Mouse (Mus musculus) intestine, postnatal 0 days (tissue): ENCODE data around the gene Acsl1. TPM values are rescaled to one million over a fixed set of nuclear protein-coding genes. Genes with fewer than 3 reads are reported as not detected.

Source experiments
- ATAC-seq: fragments of 200-750 bp; cut with Nextera tagmentation; 2 replicates; pipeline ENCODE4 v1.8.0; 2017; ENCODE audit warnings: mild to moderate bottlenecking, moderate TSS enrichment, moderate library complexity
- H3K27ac ChIP-seq: fragments of 300-500 bp; sonication (generic); 2 replicates; pipeline ENCODE4 v1.5.1; 2014; ENCODE audit warnings: mild to moderate bottlenecking, low read depth, low read length, moderate library complexity
- H3K27me3 ChIP-seq: fragments of 300-500 bp; sonication (generic); replicated peaks from 2 replicates; pipeline ENCODE4 v1.6.1; 2014; ENCODE audit warnings: low read length, mixed read lengths; ENCODE audit not compliant: control insufficient read depth, insufficient read depth
- H3K36me3 ChIP-seq: fragments of 300-500 bp; sonication (generic); 2 replicates; pipeline ENCODE4 v1.6.1; 2014; ENCODE audit warnings: mild to moderate bottlenecking, moderate library complexity; ENCODE audit not compliant: control insufficient read depth, insufficient read depth
- H3K4me1 ChIP-seq: fragments of 300-500 bp; sonication (generic); replicated peaks from 2 replicates; pipeline ENCODE4 v1.6.1; 2014; ENCODE audit warnings: antibody characterized with exemption, low read length, mixed read lengths; ENCODE audit not compliant: control insufficient read depth, insufficient read depth
- H3K4me2 ChIP-seq: fragments of 300-500 bp; sonication (generic); replicated peaks from 2 replicates; pipeline ENCODE4 v1.6.1; 2014; ENCODE audit warnings: low read depth, mild to moderate bottlenecking, moderate library complexity
- H3K4me3 ChIP-seq: fragments of 300-500 bp; sonication (generic); 2 replicates; pipeline ENCODE4 v1.5.1; 2014; ENCODE audit warnings: low read depth, low read length
- H3K9ac ChIP-seq: fragments of 300-500 bp; sonication (generic); 2 replicates; pipeline ENCODE4 v1.6.1; 2014; ENCODE audit warnings: mild to moderate bottlenecking, low read depth, low read length
- H3K9me3 ChIP-seq: fragments of 300-500 bp; sonication (generic); 2 replicates; pipeline ENCODE4 v1.6.1; 2016; ENCODE audit warnings: mixed run types; ENCODE audit not compliant: control insufficient read depth
- CTCF ChIP-seq: sonication (generic); IDR thresholded peaks from 2 replicates; pipeline ENCODE4 v1.5.1; 2016; ENCODE audit warnings: low read depth, mild to moderate bottlenecking, control low read depth, antibody characterized with exemption, moderate library complexity
- WGBS: fragments of 180-500 bp; shearing (Covaris S2); extraction: QIAGEN DNeasy Blood & Tissue Kit; methylation state at CpG from one replicate; pipeline ENCODE4 v1.1.7; 2014; 5-methylcytosine and 5-hydroxymethylcytosine counted together
- polyA plus RNA-seq: library from polyadenylated mRNA; unstranded; fragments of >200 nt; fragmentation: Nextera tagmentation; extraction: Ambion mirVana; gene quantifications from 2 replicates; pipeline ENCODE4 v1.2.1, GENCODE M21; 2015

Gene Acsl1
- polyA plus RNA-seq, 1 experiment from 2014 or later, result 54.0 TPM

DNA sequence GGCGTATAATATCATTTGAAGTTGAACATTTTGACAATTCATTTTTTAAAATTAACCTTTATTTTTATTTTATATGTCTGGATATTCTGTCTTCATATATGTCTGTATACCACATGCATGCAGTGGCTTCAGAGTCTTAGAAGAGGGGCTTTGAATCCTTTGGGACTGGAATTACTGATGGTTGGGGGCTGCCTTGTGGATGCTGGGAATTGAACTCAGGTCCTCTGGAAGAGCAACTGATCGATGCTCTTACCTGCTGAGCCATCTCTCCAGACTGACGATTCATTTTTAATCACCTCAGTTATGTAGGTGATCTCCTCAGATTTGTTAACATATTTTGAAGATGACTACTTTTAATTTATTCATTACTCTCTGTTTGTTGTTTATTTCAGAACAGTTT lies 3.3 kb downstream of the Acsl1 start:
- no peak for TF ChIP-seq CTCF
- Histone ChIP-seq H3K9ac (no peak overlapping the region), H3K9me3 (no peaks in the 10 kb centered on the region), H3K27ac (no peak overlapping the region), H3K4me3 (no peak overlapping the region), H3K36me3 (no peaks in the 10 kb centered on the region; the same call in 1 of the 2 replicates), H3K4me1 (peaks cover 10% of the 10 kb centered on the region), H3K4me2 (no peak overlapping the region), H3K27me3 (no peaks in the 10 kb centered on the region)
- ATAC-seq, result no peak
- WGBS, result 90% methylated on average over 3 of the region's 3 CpGs

DNA sequence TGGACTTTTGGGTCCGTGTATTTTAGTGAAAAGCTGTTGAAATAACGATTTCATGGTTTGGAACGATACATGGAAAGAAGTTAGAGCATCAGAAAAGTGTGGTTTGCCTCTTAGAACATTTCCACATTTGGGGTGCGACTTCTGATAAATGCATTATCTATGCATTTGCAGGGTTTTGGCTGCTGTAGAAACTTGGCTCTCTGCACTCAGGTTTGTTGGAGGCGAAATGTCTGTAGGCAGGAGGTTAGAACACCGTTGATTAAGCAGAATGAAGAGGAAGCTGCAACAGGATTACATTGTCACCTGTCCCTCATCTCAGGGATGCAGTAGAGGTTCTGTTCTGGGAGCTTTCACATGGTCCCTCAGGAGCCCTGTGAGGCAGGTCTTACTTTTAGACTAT lies 3.8 kb downstream of the Acsl1 start:
- H3K4me1 ChIP-seq, result peaks cover 10% of the 10 kb centered on the region
- H3K27me3 ChIP-seq, result no peaks in the 10 kb centered on the region
- WGBS, result 86% methylated on average over 6 of the region's 6 CpGs
- H3K4me3 ChIP-seq, result no peak overlapping the region
- H3K9me3 ChIP-seq, result no peaks in the 10 kb centered on the region
- no peak overlapping the region for H3K4me2 ChIP-seq
- no peak overlapping the region for H3K27ac ChIP-seq
- no peak for TF ChIP-seq CTCF
- no peaks in the 10 kb centered on the region; the same call in 1 of the 2 replicates for H3K36me3 ChIP-seq
- H3K9ac ChIP-seq, result no peak overlapping the region
- ATAC-seq, result no peak

DNA sequence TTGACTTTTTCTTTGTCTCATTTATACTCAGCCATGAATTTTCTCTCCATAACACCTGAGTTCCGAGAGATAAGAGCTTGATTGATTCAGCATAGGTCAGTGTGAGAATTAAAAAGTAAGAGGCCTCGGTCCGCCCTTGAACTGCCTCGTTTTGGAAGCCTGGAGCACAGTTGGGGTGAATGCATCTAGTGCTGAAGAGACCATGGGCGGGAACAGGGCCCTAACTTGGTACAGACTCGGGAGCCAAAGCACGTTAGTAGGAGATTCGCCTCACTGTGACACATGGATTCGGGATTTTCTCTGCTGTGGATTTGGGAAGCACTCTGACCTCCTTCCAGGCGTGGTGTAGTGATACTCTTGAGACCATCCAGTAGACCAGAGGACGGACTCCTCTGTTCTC lies 4.6 kb downstream of the Acsl1 start:
- Histone ChIP-seq H3K4me1 (peaks cover 14% of the 10 kb centered on the region), H3K27ac (no peak overlapping the region), H3K27me3 (no peaks in the 10 kb centered on the region), H3K4me3 (no peak overlapping the region), H3K4me2 (no peak overlapping the region), H3K36me3 (no peaks in the 10 kb centered on the region; the same call in 1 of the 2 replicates), H3K9me3 (no peaks in the 10 kb centered on the region), H3K9ac (no peak overlapping the region)
- ATAC-seq, result no peak
- 87% methylated on average over 11 of the region's 11 CpGs for WGBS
- no peak for TF ChIP-seq CTCF

DNA sequence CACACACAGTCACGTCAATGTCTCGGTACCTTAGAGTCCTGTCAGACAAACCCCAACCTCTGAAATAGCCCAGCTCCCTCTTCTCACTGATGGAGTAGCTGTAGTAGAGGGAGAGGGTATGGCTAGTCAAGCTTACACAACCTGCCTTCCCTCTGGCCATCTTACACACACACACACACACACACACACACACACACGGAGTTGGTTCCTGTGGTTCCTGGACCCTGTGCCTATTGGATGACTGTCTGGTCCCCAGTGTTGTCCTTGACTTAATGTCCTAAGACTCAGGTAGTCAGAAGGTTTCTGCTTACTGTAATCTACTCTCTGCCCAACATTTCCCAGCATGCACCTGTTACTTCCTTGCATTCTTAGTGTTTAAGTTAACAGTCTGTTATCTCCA lies 5.1 kb downstream of the Acsl1 start:
- Histone ChIP-seq H3K27ac (no peak overlapping the region), H3K4me3 (no peak overlapping the region), H3K9ac (no peak overlapping the region), H3K4me1 (peaks cover 18% of the 10 kb centered on the region), H3K4me2 (no peak overlapping the region), H3K36me3 (no peaks in the 10 kb centered on the region; the same call in 1 of the 2 replicates), H3K27me3 (no peaks in the 10 kb centered on the region), H3K9me3 (no peaks in the 10 kb centered on the region)
- 88% methylated on average over 3 of the region's 3 CpGs for WGBS
- TF ChIP-seq CTCF, result no peak
- no peak for ATAC-seq

DNA sequence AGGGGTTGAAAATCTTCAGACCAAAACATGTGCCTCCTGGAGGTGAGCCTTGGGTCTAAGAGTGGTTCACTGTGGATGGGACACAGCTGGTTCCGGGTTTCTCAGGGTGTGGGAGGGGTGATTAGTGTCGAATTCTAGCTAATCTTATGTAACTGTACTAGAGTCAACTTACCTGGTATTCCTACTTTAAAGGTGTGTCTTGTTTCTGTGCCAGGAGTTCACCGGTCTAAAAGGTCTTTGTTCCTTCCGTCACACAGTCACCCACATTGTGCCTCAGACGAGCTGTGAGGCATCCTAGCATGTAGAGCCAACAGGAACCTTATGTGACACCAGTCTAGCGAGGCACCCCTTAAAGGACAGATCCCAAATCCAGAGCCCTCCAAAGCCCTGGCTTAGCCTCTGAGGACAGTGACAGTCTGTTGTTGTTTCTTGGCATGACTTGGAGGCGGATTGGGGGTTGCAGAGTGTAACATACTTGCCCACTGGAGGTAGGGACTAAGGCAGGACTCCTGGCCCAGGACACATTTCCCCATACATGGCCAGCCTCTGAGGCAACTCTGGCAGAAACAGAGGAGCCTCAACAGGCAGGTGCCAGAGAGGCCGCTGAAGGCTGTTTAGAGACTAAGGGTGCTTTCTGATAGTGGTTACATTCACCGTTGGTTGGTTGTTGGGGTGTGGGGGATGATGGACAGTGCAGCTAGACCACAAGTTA lies 7.1 kb downstream of the Acsl1 start:
- H3K27me3 ChIP-seq, result no peaks in the 10 kb centered on the region
- WGBS, result 54% methylated on average over 9 of the region's 9 CpGs
- no peak overlapping the region for H3K4me3 ChIP-seq
- H3K9me3 ChIP-seq, result no peaks in the 10 kb centered on the region
- H3K4me1 ChIP-seq, result peaks cover 18% of the 10 kb centered on the region
- no peak for TF ChIP-seq CTCF
- H3K27ac ChIP-seq, result peak overlapping the region; percentile 46; the same call in 1 of the 2 replicates
- ATAC-seq, result peak; percentile 80
- H3K9ac ChIP-seq, result no peak overlapping the region
- H3K36me3 ChIP-seq, result no peaks in the 10 kb centered on the region; the same call in 1 of the 2 replicates
- no peak overlapping the region; the same call in 1 of the 2 replicates for H3K4me2 ChIP-seq

DNA sequence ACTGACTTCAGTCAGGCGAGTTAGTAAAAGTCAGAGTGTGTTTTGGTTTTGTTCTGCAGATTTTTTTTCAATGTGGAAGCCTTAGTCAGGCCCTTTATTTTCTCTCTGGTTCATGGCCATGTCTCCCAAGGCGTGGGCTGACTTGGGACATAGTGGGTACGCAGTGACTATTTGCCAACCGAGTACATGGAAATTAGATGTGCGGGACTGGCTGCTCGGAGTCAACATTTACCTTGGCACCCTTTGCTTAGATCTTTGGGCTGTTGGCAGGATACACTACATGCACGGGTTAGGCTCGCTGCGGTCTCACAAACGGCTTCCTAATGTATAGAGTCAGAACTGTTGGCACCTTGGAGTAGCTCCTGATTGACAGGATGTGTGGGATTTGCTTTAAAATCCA lies 7.9 kb downstream of the Acsl1 start:
- Histone ChIP-seq H3K9ac (no peak overlapping the region), H3K9me3 (no peaks in the 10 kb centered on the region), H3K36me3 (no peaks in the 10 kb centered on the region; the same call in 1 of the 2 replicates), H3K4me3 (no peak overlapping the region), H3K4me2 (no peak overlapping the region), H3K4me1 (peaks cover 18% of the 10 kb centered on the region), H3K27ac (no peak overlapping the region), H3K27me3 (no peaks in the 10 kb centered on the region)
- TF ChIP-seq CTCF, result no peak
- WGBS, result 79% methylated on average over 10 of the region's 10 CpGs
- ATAC-seq, result no peak
